Mouse (Mus musculus) heart, embryonic 14.5 days (tissue): ENCODE data around the gene Uggt2. TPM values are rescaled to one million over a fixed set of nuclear protein-coding genes. Genes with fewer than 3 reads are reported as not detected.

Experiments used
- ATAC-seq: fragments of 200-750 bp; cut with Nextera tagmentation; 2 replicates; pipeline ENCODE4 v1.8.0; 2017; ENCODE audit warnings: low read depth, moderate TSS enrichment; ENCODE audit not compliant: insufficient number of reproducible peaks, insufficient read depth, low FRiP score
- H3K27ac ChIP-seq, 2 experiments: fragments of 200-500 bp in 1 of 2; fragments of 300-500 bp in 1 of 2; sonication (generic) in 1 of 2; replicated peaks in 1 of 2; 2 replicates each; pipeline ENCODE4 v1.5.1; 2012 to 2014; ENCODE audit warnings: low read depth in 2 of 2, low read length in 2 of 2, control low read depth in 1 of 2, mild to moderate bottlenecking in 1 of 2, mixed read lengths in 1 of 2; ENCODE audit not compliant: control insufficient read depth in 1 of 2, insufficient read depth in 1 of 2
- H3K27me3 ChIP-seq: fragments of 300-500 bp; sonication (generic); 2 replicates; pipeline ENCODE4 v1.6.1; 2014; ENCODE audit warnings: mild to moderate bottlenecking, low read length, control low read depth; ENCODE audit not compliant: control insufficient read depth, insufficient read depth
- H3K36me3 ChIP-seq: fragments of 300-500 bp; sonication (generic); 2 replicates; pipeline ENCODE4 v1.6.1; 2014; ENCODE audit warnings: mild to moderate bottlenecking, control low read depth, low read length, mixed read lengths; ENCODE audit not compliant: control insufficient read depth, insufficient read depth
- H3K4me1 ChIP-seq, 2 experiments: fragments of 200-500 bp in 1 of 2; fragments of 300-500 bp in 1 of 2; sonication (generic) in 1 of 2; 2 replicates each; pipeline ENCODE4 v1.6.1; 2012 to 2014; ENCODE audit warnings: low read length in 2 of 2, control low read depth in 1 of 2, mixed read lengths in 1 of 2; ENCODE audit not compliant: control insufficient read depth in 2 of 2, insufficient read depth in 2 of 2
- H3K4me2 ChIP-seq: fragments of 300-500 bp; sonication (generic); 2 replicates; pipeline ENCODE4 v1.6.1; 2014; ENCODE audit warnings: mild to moderate bottlenecking, low read length
- H3K4me3 ChIP-seq, 2 experiments: fragments of 200-500 bp in 1 of 2; fragments of 300-500 bp in 1 of 2; sonication (generic) in 1 of 2; 2 replicates each; pipeline ENCODE4 v1.5.1; 2012 to 2014; ENCODE audit warnings: low read length in 2 of 2, mild to moderate bottlenecking in 2 of 2, control low read depth in 1 of 2, low read depth in 1 of 2, moderate library complexity in 1 of 2; ENCODE audit not compliant: control insufficient read depth in 1 of 2, insufficient read depth in 1 of 2
- H3K9ac ChIP-seq: fragments of 300-500 bp; sonication (generic); 2 replicates; pipeline ENCODE4 v1.6.1; 2014; ENCODE audit warnings: mild to moderate bottlenecking, low read length
- H3K9me3 ChIP-seq: fragments of 300-500 bp; sonication (generic); 2 replicates; pipeline ENCODE4 v1.6.1; 2016; ENCODE audit warnings: low read length, control low read depth; ENCODE audit not compliant: control insufficient read depth
- WGBS: fragments of 180-500 bp; shearing (Covaris S2); extraction: QIAGEN DNeasy Blood & Tissue Kit; methylation state at CpG from one replicate; pipeline ENCODE4 v1.1.7; 2014; 5-methylcytosine and 5-hydroxymethylcytosine counted together
- polyA plus RNA-seq: library from polyadenylated mRNA; unstranded; fragments of >200 nt; fragmentation: Nextera tagmentation; extraction: Ambion mirVana; gene quantifications from 2 replicates; pipeline ENCODE4 v1.2.1, GENCODE M21; 2014

The Uggt2 gene
- 9.2 and 10.4 TPM in 2 replicates for polyA plus RNA-seq

DNA sequence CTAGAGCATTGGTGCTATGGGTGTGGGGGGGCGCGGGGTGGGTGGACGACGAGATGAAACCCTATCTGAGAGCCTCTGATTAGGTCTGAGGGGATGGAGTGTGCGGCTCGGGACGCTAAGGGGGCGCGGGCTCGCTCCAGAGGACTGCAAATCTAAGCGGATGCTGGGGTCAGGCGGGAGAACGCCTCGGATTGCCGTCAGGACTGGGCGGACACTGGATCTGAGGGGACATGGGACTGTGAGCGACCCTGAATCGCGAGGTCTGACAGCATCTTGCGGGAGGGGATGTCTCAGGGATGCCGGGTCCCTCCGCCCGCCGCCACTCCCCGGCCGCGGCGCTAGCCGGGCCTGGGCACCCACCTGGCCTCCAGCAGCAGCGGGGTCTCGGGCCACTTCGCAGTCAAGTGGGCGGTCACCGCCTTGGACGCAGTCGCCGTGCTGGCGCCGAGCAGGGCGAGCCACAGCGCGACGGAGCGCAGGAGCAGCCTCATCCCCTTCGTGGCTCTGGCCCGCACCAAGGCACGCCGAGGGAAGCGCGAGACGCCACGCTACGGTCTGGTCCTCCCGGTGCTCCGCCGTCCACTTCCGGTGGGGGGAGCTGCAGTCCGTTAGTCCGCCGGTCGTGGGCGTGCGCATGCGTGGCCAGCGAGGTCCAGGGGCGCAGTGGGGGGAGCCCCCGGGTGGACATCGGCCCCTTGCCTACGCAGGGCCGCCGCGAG, at the start of gene Uggt2:
Gene Uggt2, minus strand, starts transcription at position 580 of the 719 bp plus-strand sequence.
- H3K4me1 ChIP-seq, result no peaks in the 10 kb centered on the region; a peak in 1 of 4 replicates
- H3K4me3 ChIP-seq, result peak within 1 kb of the TSS; percentile 70 to 89
- H3K27ac ChIP-seq, result peak within 1 kb of the TSS in 1 of 2 experiments; percentile 50; a peak in 2 of 4 replicates
- H3K36me3 ChIP-seq, result 0 out of 2 replicates have a peak, but pooled peaks cover 3% of the 10 kb centered on the region
- WGBS, result under 1% methylated on average over 68 of the region's 72 CpGs
- H3K4me2 ChIP-seq, result peak within 1 kb of the TSS; percentile 81
- H3K27me3 ChIP-seq, result no peaks in the 10 kb centered on the region
- H3K9ac ChIP-seq, result peak within 1 kb of the TSS; percentile 83
- ATAC-seq, result peak; percentile 83
- no peaks in the 10 kb centered on the region for H3K9me3 ChIP-seq

DNA sequence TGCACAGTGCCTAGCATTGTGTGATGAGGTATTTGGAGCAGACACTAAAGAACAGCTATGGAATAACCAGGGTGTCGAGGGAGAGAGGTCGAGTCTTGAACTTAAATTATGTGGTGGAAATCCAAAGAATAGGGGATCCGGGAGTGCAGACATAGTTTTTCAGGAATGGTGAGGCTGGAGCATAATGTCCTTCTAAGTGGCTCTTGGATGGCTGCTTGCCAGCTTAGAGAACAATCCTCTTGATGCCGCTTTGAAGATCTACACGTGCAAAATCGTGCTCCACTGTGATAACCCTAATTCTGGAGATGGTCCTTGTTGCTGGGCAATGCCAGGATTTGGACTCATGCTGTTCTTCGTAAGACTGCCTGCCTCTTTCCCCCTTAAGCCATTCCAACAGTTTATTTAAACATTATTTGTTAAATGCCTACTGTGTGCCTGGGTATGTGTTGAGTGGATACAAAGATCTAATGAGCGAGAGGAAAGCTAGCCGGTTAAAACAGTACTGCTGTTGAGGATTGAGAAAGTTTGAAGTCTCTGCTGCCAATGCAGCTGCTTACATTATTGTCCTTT, 40.2 kb upstream of the Uggt2 start:
- Histone ChIP-seq H3K4me2 (peak overlapping the region; percentile 99), H3K36me3 (no peaks in the 10 kb centered on the region), H3K27me3 (peaks cover 53% of the 10 kb centered on the region), H3K4me1 (peaks cover 0 to 8% of the 10 kb centered on the region in 2 experiments; a peak in 2 of 4 replicates), H3K27ac (no peak overlapping the region), H3K9ac (no peak overlapping the region), H3K4me3 (peak overlapping the region in 1 of 2 experiments; percentile 73; a peak in 2 of 4 replicates), H3K9me3 (no peaks in the 10 kb centered on the region)
- WGBS, result 36% methylated on average over 9 of the region's 9 CpGs
- ATAC-seq, result no peak

DNA sequence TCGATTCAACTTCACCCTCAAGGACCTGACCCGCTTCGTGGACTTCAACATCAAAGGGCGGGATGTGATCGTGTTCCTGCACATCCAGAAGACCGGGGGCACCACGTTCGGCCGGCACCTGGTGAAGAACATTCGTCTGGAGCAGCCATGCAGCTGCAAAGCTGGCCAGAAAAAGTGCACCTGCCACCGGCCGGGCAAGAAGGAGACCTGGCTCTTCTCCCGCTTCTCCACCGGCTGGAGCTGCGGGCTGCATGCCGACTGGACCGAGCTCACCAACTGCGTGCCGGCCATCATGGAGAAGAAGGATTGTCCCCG, 39.5 kb upstream of the Uggt2 start:
- Histone ChIP-seq H3K9ac (no peak overlapping the region; the same call in 1 of the 2 replicates), H3K4me2 (peak overlapping the region; percentile 99), H3K36me3 (no peaks in the 10 kb centered on the region), H3K4me3 (peak overlapping the region; percentile 66 to 73), H3K27me3 (peaks cover 53% of the 10 kb centered on the region), H3K4me1 (peaks cover 0 to 8% of the 10 kb centered on the region in 2 experiments; a peak in 2 of 4 replicates), H3K27ac (no peak overlapping the region), H3K9me3 (no peaks in the 10 kb centered on the region)
- ATAC-seq, result no peak
- WGBS, result 1% methylated on average over 20 of the region's 20 CpGs

- Histone ChIP-seq H3K27me3 (peaks cover 53% of the 10 kb centered on the region), H3K4me3 (peak within 1 kb of the TSS; percentile 66 to 73), H3K9ac (peak within 1 kb of the TSS; percentile 68), H3K4me2 (peak within 1 kb of the TSS; percentile 99), H3K36me3 (no peaks in the 10 kb centered on the region), H3K27ac (no peak within 1 kb of the TSS), H3K4me1 (peaks cover 0 to 8% of the 10 kb centered on the region in 2 experiments; a peak in 2 of 4 replicates), H3K9me3 (no peaks in the 10 kb centered on the region)
- WGBS, result 1% methylated on average over 88 of the region's 100 CpGs
- ATAC-seq, result no peak
These were observed 38.9 kb upstream of the Uggt2 start, which contains the start of gene Hs6st3 for GRCm38 (mm10) chr14:119137906-119138785. Gene Hs6st3, plus strand, starts transcription at chr14:119138341.

- H3K9ac ChIP-seq, result peak overlapping the region; percentile 68
- no peaks in the 10 kb centered on the region for H3K9me3 ChIP-seq
- peak overlapping the region; percentile 66 to 73 for H3K4me3 ChIP-seq
- peaks cover 53% of the 10 kb centered on the region for H3K27me3 ChIP-seq
- ATAC-seq, result peak; percentile 59; the same call in 1 of the 2 replicates
- H3K4me1 ChIP-seq, result peaks cover 0 to 8% of the 10 kb centered on the region in 2 experiments; a peak in 2 of 4 replicates
- under 1% methylated on average over 38 of the region's 38 CpGs for WGBS
- H3K4me2 ChIP-seq, result peak overlapping the region; percentile 99
- H3K36me3 ChIP-seq, result no peaks in the 10 kb centered on the region
- H3K27ac ChIP-seq, result no peak overlapping the region
These were observed 38.3 kb upstream of the Uggt2 start for GRCm38 (mm10) chr14:119137512-119137905.

GRCm38 (mm10) chr14:119127330-119127729, 28.1 kb upstream of the Uggt2 start:
- no peaks in the 10 kb centered on the region for H3K36me3 ChIP-seq
- H3K27me3 ChIP-seq, result 0 out of 2 replicates have a peak, but pooled peaks cover 3% of the 10 kb centered on the region
- no peak for ATAC-seq
- no peak overlapping the region for H3K4me3 ChIP-seq
- H3K27ac ChIP-seq, result no peak overlapping the region
- no peaks in the 10 kb centered on the region; a peak in 1 of 4 replicates for H3K4me1 ChIP-seq
- no peak overlapping the region for H3K9ac ChIP-seq
- H3K9me3 ChIP-seq, result no peaks in the 10 kb centered on the region
- H3K4me2 ChIP-seq, result no peak overlapping the region
- 84% methylated on average over 2 of the region's 2 CpGs for WGBS

GRCm38 (mm10) chr14:119125840-119126239, 26.6 kb upstream of the Uggt2 start:
- Histone ChIP-seq H3K27ac (no peak overlapping the region), H3K36me3 (no peaks in the 10 kb centered on the region), H3K9ac (no peak overlapping the region), H3K27me3 (0 out of 2 replicates have a peak, but pooled peaks cover 3% of the 10 kb centered on the region), H3K4me3 (no peak overlapping the region), H3K4me2 (no peak overlapping the region), H3K4me1 (no peaks in the 10 kb centered on the region; a peak in 1 of 4 replicates), H3K9me3 (no peaks in the 10 kb centered on the region)
- WGBS, result 62% methylated on average over 4 of the region's 4 CpGs
- no peak for ATAC-seq
